Mouse (Mus musculus): ENCODE measurements around the gene Cdk12.

Cdk12 gene

GRCm38 (mm10) chr11:98260706-98261479, 58.0 kb downstream of the Cdk12 start:
- no peak for DNase-seq

GRCm38 (mm10) chr11:98265039-98265438, 62.2 kb downstream of the Cdk12 start:
- peak; percentile 76 to 90 for DNase-seq

GRCm38 (mm10) chr11:98265891-98266290, 63.0 kb downstream of the Cdk12 start:
- DNase-seq: no peak

GRCm38 (mm10) chr11:98266699-98267402, 64.0 kb downstream of the Cdk12 start:
- no peak for DNase-seq

- DNase-seq: no peak
Observed at GRCm38 (mm10) chr11:98270066-98270465, 67.2 kb downstream of the Cdk12 start.

- no peak for DNase-seq
Observed at GRCm38 (mm10) chr11:98270466-98270865, 67.6 kb downstream of the Cdk12 start.

GRCm38 (mm10) chr11:98283740-98284139, 80.9 kb downstream of the Cdk12 start:
- no peak for DNase-seq

GRCm38 (mm10) chr11:98284230-98284629, 81.4 kb downstream of the Cdk12 start:
- DNase-seq: peak in 1 of 2 experiments; percentile 49

- DNase-seq: no peak
Observed at GRCm38 (mm10) chr11:98285368-98285767, 82.5 kb downstream of the Cdk12 start.

- no peak for DNase-seq
Observed at GRCm38 (mm10) chr11:98287531-98287930, 84.7 kb downstream of the Cdk12 start.

GRCm38 (mm10) chr11:98287961-98288360, 85.1 kb downstream of the Cdk12 start:
- DNase-seq: peak in 1 of 2 experiments; percentile 38

- DNase-seq: peak; percentile 62 to 76
Observed at GRCm38 (mm10) chr11:98289873-98290272, 87.0 kb downstream of the Cdk12 start.

GRCm38 (mm10) chr11:98290906-98291305, 88.0 kb downstream of the Cdk12 start:
- no peak for DNase-seq

- no peak for DNase-seq
Observed at GRCm38 (mm10) chr11:98293070-98293469, 90.2 kb downstream of the Cdk12 start.

GRCm38 (mm10) chr11:98294188-98295012, 91.5 kb downstream of the Cdk12 start:
- DNase-seq: peak; percentile 74 to 85

GRCm38 (mm10) chr11:98295013-98295585, 92.2 kb downstream of the Cdk12 start:
- DNase-seq: no peak

- peak in 1 of 2 experiments; percentile 28 for DNase-seq
Observed at GRCm38 (mm10) chr11:98296277-98296676, 93.4 kb downstream of the Cdk12 start.

- no peak for DNase-seq
Observed at GRCm38 (mm10) chr11:98296916-98297315, 94.1 kb downstream of the Cdk12 start.

- peak; percentile 48 to 86 for DNase-seq
Observed at GRCm38 (mm10) chr11:98297778-98298177, 94.9 kb downstream of the Cdk12 start.

- DNase-seq: peak; percentile 57 to 68
Observed at GRCm38 (mm10) chr11:98298484-98299205, 95.8 kb downstream of the Cdk12 start.

GRCm38 (mm10) chr11:98313790-98314323, 111.0 kb downstream of the Cdk12 start:
- DNase-seq: peak; percentile 72 to 81

GRCm38 (mm10) chr11:98317479-98317878, 114.6 kb downstream of the Cdk12 start:
- no peak for DNase-seq

Data from kidney, postnatal 25 days (tissue).